Mouse (Mus musculus) forebrain, postnatal 0 days (tissue): ENCODE results near the gene Olfr985. TPM values are rescaled to one million over a fixed set of nuclear protein-coding genes. Genes with fewer than 3 reads are reported as not detected.

ENCODE experiments used
- ATAC-seq: fragments of 200-750 bp; cut with Nextera tagmentation; 2 replicates; pipeline ENCODE4 v1.8.0; 2017; ENCODE audit warnings: mild to moderate bottlenecking, moderate library complexity
- DNase-seq: peaks from one replicate; pipeline ENCODE4 v3.0.0-alpha.2; 2015
- H3K27ac ChIP-seq: fragments of 300-500 bp; sonication (generic); 2 replicates; pipeline ENCODE4 v1.5.1; 2014; ENCODE audit warnings: low read depth, mild to moderate bottlenecking, antibody characterized with exemption, low read length, moderate library complexity, mixed read lengths
- H3K27me3 ChIP-seq: fragments of 300-500 bp; sonication (generic); 2 replicates; pipeline ENCODE4 v1.6.1; 2014; ENCODE audit warnings: mild to moderate bottlenecking, low read length, mixed read lengths; ENCODE audit not compliant: insufficient read depth
- H3K36me3 ChIP-seq: fragments of 300-500 bp; sonication (generic); 2 replicates; pipeline ENCODE4 v1.6.1; 2014; ENCODE audit warnings: mild to moderate bottlenecking, moderate library complexity; ENCODE audit not compliant: insufficient read depth
- H3K4me1 ChIP-seq: fragments of 300-500 bp; sonication (generic); 2 replicates; pipeline ENCODE4 v1.6.1; 2014; ENCODE audit warnings: antibody characterized with exemption; ENCODE audit not compliant: insufficient read depth
- H3K4me2 ChIP-seq: fragments of 300-500 bp; sonication (generic); 2 replicates; pipeline ENCODE4 v1.6.1; 2014; ENCODE audit warnings: low read depth, mild to moderate bottlenecking, moderate library complexity
- H3K4me3 ChIP-seq: fragments of 300-500 bp; sonication (generic); 2 replicates; pipeline ENCODE4 v1.5.1; 2014; ENCODE audit warnings: low read depth, low read length, mixed read lengths
- H3K9ac ChIP-seq: fragments of 300-500 bp; sonication (generic); 2 replicates; pipeline ENCODE4 v1.6.1; 2014; ENCODE audit warnings: mild to moderate bottlenecking
- H3K9me3 ChIP-seq: fragments of 300-500 bp; sonication (generic); 2 replicates; pipeline ENCODE4 v1.6.1; 2016; ENCODE audit warnings: low read length
- CTCF ChIP-seq: sonication (generic); IDR thresholded peaks from 2 replicates; pipeline ENCODE4 v1.5.1; 2016; ENCODE audit warnings: antibody characterized with exemption, control low read depth, low read depth
- WGBS: fragments of 180-500 bp; shearing (Covaris S2); extraction: QIAGEN DNeasy Blood & Tissue Kit; methylation state at CpG from one replicate; pipeline ENCODE4 v1.1.7; 2014; 5-methylcytosine and 5-hydroxymethylcytosine counted together
- polyA plus RNA-seq: library from polyadenylated mRNA; unstranded; fragments of >200 nt; fragmentation: Nextera tagmentation; extraction: Ambion mirVana; gene quantifications from 2 replicates; pipeline ENCODE4 v1.2.1, GENCODE M21; 2015
- total RNA-seq: library from RNA; depleted of rRNA; stranded (reverse); fragments of >200 nt; gene quantifications from 2 replicates; pipeline ENCODE4 v1.2.3, GENCODE M21; 2014; rRNA removed

Olfr985 gene
- total RNA-seq, result not detected in 2 replicates
- not detected in 2 replicates for polyA plus RNA-seq

DNA sequence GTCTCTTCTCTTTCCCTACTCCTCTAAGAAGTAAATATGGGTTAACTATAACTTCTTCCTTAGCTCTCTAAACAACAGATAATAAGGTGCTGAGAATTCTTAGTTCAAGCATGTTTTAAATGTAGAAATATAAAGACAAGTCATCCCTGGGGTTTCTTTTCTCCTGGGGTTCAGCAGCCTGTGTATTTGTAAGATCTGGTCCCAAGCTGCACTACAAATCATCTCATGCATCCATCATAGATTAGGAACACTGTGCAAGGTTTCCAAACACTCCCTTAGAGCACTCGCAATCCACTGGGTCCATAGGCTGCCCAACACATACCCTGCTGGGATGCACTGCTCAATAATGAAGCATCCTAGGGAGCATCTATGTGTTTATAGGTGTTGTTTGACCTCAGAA, at the start of gene Olfr985:
TSS of gene Olfr985 (minus strand) at position 101 of the 400 bp plus-strand sequence.
- no peak within 1 kb of the TSS for H3K9ac ChIP-seq
- H3K36me3 ChIP-seq, result no peaks in the 10 kb centered on the region
- H3K4me3 ChIP-seq, result no peak within 1 kb of the TSS
- H3K27me3 ChIP-seq, result no peaks in the 10 kb centered on the region
- no peaks in the 10 kb centered on the region for H3K4me1 ChIP-seq
- 89% methylated on average over 1 of the region's 1 CpGs for WGBS
- ATAC-seq (no peak), DNase-seq (no peak)
- H3K9me3 ChIP-seq, result no peaks in the 10 kb centered on the region
- TF ChIP-seq CTCF, result no peak
- no peak within 1 kb of the TSS for H3K27ac ChIP-seq
- no peak within 1 kb of the TSS for H3K4me2 ChIP-seq

DNA sequence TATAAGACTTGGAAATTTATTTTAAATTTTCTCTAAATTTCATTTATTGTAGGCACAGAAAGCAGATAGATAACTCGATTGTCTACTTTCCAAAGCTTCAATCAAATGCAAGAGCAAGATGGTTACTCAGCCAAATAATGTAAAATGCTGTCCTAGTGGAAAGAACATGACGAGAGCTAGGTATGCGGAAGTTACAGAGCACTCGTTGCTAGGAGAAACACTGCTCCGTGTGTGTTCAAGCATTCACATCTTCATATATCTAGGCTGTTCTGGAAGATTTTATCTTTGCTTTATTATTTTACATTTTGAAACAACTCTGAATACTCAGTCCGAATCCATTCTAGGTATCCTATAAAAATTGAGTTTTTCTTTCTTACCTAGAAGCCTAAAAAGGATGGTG, 47.0 kb upstream of the Olfr985 start:
- H3K9ac ChIP-seq, result no peak overlapping the region
- no peak for ATAC-seq
- WGBS, result 85% methylated on average over 6 of the region's 6 CpGs

DNA sequence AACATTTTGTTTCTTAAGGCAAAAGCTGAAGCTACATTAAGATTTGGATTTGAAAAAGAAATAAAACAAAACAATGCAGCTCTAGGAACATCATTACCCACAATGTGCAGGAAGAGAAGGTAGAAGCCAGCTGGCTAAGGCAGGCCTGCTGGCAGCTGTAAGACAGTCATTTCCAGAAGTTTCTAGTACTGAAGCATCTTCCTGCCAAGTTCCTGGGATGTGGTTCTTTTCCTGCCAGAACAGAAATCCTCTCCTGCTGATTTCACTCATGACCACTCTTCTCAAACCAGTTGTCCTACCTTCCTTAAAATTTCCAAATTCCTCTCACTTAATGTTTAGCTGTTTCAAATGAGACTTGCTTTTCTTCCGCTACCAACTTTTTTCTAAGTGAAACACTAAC, 36.5 kb upstream of the Olfr985 start:
- Histone ChIP-seq H3K9ac (no peak overlapping the region), H3K4me1 (no peaks in the 10 kb centered on the region), H3K9me3 (no peaks in the 10 kb centered on the region), H3K4me3 (no peak overlapping the region), H3K27me3 (no peaks in the 10 kb centered on the region), H3K36me3 (no peaks in the 10 kb centered on the region), H3K27ac (no peak overlapping the region), H3K4me2 (no peak overlapping the region)
- peak; percentile 8 for DNase-seq
- no peak for ATAC-seq
- WGBS, result 96% methylated on average over 1 of the region's 1 CpGs
- no peak for TF ChIP-seq CTCF

More for the DNA sequence above, 47.0 kb upstream of the Olfr985 start:
- Histone ChIP-seq H3K4me3 (no peak overlapping the region), H3K4me2 (no peak overlapping the region), H3K27ac (no peak overlapping the region), H3K9me3 (no peaks in the 10 kb centered on the region), H3K27me3 (no peaks in the 10 kb centered on the region), H3K36me3 (no peaks in the 10 kb centered on the region), H3K4me1 (no peaks in the 10 kb centered on the region)
- TF ChIP-seq CTCF, result no peak
- no peak for DNase-seq

DNA sequence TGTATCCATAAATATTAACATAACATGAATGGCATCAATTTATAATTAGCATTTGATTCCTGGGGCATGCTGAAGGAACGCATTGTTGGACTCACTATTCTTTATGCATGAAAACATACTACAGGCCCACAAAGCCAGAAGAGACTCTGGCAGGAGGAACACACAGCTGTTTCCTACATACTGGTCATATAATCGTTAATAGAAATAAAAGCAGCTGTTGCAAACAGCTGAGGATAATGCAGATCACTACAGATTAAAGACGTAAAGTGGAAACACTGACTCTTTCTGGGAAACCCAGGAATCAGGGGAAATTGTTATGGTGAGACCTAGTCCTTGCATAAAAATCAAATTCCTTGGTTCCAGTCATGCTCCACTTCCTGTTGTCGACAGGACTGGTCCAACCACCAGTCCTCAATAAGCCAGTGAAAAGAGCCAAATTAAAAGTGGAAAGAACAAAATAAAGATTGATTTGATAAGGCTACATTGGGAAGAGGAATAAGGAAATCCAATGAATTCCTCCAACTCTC, 25.2 kb upstream of the Olfr985 start:
- H3K27ac ChIP-seq, result no peak overlapping the region
- no peak overlapping the region for H3K9ac ChIP-seq
- no peaks in the 10 kb centered on the region for H3K9me3 ChIP-seq
- no peaks in the 10 kb centered on the region for H3K4me1 ChIP-seq
- no peaks in the 10 kb centered on the region for H3K27me3 ChIP-seq
- H3K4me2 ChIP-seq, result no peak overlapping the region
- no peak for ATAC-seq
- DNase-seq, result no peak
- H3K36me3 ChIP-seq, result no peaks in the 10 kb centered on the region
- WGBS, result 67% methylated on average over 4 of the region's 4 CpGs
- TF ChIP-seq CTCF, result no peak
- no peak overlapping the region for H3K4me3 ChIP-seq

DNA sequence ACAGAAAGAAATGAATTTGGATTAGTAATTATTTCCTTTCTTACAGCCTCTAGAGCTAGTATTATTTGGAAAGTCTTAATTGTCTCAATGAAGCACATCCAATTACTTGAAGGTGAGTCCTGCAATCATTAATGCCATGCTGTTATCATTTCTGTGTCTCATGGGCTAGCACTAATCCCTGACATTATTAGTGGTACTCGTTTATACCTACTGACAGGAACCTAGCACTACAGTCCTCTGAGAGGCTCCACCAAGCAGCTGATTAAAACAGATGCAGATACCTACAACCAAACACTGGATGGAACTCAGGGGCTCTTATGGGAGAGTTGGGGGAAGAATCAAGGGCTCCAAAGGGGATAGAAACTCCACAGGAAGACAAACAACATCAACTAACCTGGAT, 11.6 kb upstream of the Olfr985 start:
- Histone ChIP-seq H3K4me2 (no peak overlapping the region), H3K36me3 (no peaks in the 10 kb centered on the region), H3K9ac (no peak overlapping the region), H3K4me3 (no peak overlapping the region), H3K27ac (no peak overlapping the region), H3K27me3 (no peaks in the 10 kb centered on the region), H3K9me3 (no peaks in the 10 kb centered on the region), H3K4me1 (no peaks in the 10 kb centered on the region)
- 39% methylated on average over 1 of the region's 1 CpGs for WGBS
- no peak for ATAC-seq
- TF ChIP-seq CTCF, result no peak
- no peak for DNase-seq

DNA sequence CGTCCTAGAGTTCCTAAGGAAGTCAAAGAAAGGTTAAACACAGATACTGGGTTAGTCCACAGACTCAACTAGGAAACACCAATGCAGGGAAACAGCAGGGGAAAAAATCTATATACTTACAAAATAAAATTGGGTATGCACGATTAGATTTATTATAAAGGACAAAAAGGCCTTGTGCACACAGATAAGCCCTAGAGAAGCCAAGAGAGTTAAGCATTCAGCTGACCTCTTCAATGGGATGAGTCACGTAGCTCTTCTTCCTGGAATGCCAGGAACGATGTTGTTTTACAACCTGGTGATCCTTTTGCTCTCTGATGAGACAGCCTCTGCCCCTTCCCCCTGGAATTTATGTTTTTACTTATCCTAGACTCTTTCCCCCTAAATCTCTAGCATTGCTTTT, 9.5 kb upstream of the Olfr985 start:
- no peak overlapping the region for H3K4me3 ChIP-seq
- TF ChIP-seq CTCF, result no peak

DNA sequence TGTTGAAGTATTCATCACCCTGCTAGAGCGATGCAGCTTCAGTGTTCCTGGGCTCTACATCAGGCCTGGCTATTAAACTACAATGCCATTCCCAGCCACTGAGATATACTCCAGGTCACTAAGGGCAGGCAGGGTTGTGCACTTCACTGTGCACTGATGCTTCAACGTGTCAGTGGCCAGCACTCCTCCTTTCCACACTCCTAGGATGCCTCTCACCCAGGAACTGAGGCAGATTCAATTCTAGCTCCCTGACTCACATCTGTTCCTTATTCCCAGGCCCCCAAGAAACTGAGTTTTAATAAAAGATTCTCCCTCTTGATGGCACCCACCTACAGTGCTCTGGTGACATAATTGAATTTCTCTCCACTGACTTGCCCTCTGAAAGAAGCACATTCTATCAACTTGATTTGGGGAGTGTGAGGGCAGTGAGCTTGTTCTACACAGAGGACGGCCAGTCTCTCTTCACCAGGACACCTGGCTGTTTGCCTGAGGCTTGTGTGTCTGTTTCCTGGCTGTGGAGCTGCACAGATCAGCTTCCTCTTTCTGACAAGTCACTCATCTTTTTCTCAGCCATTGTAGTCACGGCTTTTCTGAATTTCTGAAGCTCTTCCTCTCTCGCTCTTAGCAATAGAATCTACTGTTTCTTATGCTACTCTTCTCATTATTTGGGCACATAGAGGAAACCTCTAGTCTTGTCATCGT, 7.2 kb upstream of the Olfr985 start:
- ATAC-seq (no peak), DNase-seq (no peak)
- TF ChIP-seq CTCF, result no peak
- Histone ChIP-seq H3K4me3 (no peak overlapping the region), H3K27ac (no peak overlapping the region), H3K9me3 (no peaks in the 10 kb centered on the region), H3K27me3 (no peaks in the 10 kb centered on the region), H3K4me2 (no peak overlapping the region), H3K4me1 (no peaks in the 10 kb centered on the region), H3K36me3 (no peaks in the 10 kb centered on the region), H3K9ac (no peak overlapping the region)
- WGBS, result 86% methylated on average over 6 of the region's 6 CpGs

More for the DNA sequence above, 9.5 kb upstream of the Olfr985 start:
- Histone ChIP-seq H3K27ac (no peak overlapping the region), H3K27me3 (no peaks in the 10 kb centered on the region), H3K9ac (no peak overlapping the region), H3K36me3 (no peaks in the 10 kb centered on the region), H3K9me3 (no peaks in the 10 kb centered on the region), H3K4me2 (no peak overlapping the region), H3K4me1 (no peaks in the 10 kb centered on the region)
- no peak for DNase-seq
- no peak for ATAC-seq
- 84% methylated on average over 4 of the region's 4 CpGs for WGBS
